In genomic region chr10:79855558-79856184, GRCm38 (mm10) we compare ENCODE assay signal across 8 mouse cellular contexts. TPM values are rescaled to one million over a fixed set of nuclear protein-coding genes. Genes with fewer than 3 reads are reported as not detected.
DNase-seq lines count a peak whose midpoint lies in the region; ATAC-seq and TF ChIP-seq lines count a peak whose summit lies in the region.

No protein-coding gene starts in this region.

- H3K9ac ChIP-seq in hindbrain, embryonic 12.5 days, result peak overlapping the region; percentile 98
- peak overlapping the region; percentile 96 for H3K9ac ChIP-seq in neural tube, embryonic 14.5 days (replicated peaks; ENCODE audit: low read depth, low read length)

- peaks cover 2% of the 10 kb centered on the region for H3K36me3 ChIP-seq in testis, adult 2 months (ENCODE audit: control insufficient read depth, insufficient read depth, low read length)
- H3K36me3 ChIP-seq in hindbrain, embryonic 12.5 days, result peaks cover 40% of the 10 kb centered on the region
- H3K36me3 ChIP-seq in neural tube, embryonic 14.5 days (ENCODE audit: control insufficient read depth, insufficient read depth, low read length), result peaks cover 31% of the 10 kb centered on the region

- H3K27ac ChIP-seq in testis, adult 2 months (ENCODE audit: control insufficient read depth, insufficient read depth, low read depth, low read length), result peak overlapping the region; percentile 30; the same call in 1 of the 2 replicates
- H3K27ac ChIP-seq in hindbrain, embryonic 12.5 days, result peak overlapping the region; percentile 100
- peak overlapping the region; percentile 99 for H3K27ac ChIP-seq in neural tube, embryonic 14.5 days (ENCODE audit: low read depth, low read length)

- peaks cover 29% of the 10 kb centered on the region for H3K4me1 ChIP-seq in testis, adult 2 months (ENCODE audit: control insufficient read depth, insufficient read depth, low read length)
- H3K4me1 ChIP-seq in hindbrain, embryonic 12.5 days, result peaks cover 63% of the 10 kb centered on the region
- peaks cover 58% of the 10 kb centered on the region for H3K4me1 ChIP-seq in neural tube, embryonic 14.5 days (ENCODE audit: control insufficient read depth, insufficient read depth, low read length)

- no peak for ATAC-seq in hindbrain, embryonic 12.5 days (ENCODE audit: low FRiP score)
- no peak for ATAC-seq in neural tube, embryonic 14.5 days (ENCODE audit: low read depth)

- no peak for TF ChIP-seq CTCF in testis, adult 2 months (IDR thresholded peaks at IDR 0.05; ENCODE audit: control insufficient read depth, insufficient read depth, insufficient replicate concordance, low read depth, low read length)

- peak overlapping the region; percentile 97 for H3K4me3 ChIP-seq in testis, adult 2 months (ENCODE audit: control insufficient read depth, low read depth, low read length)
- H3K4me3 ChIP-seq in hindbrain, embryonic 12.5 days, result peak overlapping the region; percentile 98
- H3K4me3 ChIP-seq in neural tube, embryonic 14.5 days (ENCODE audit: low read depth, low read length), result peak overlapping the region; percentile 97

- intact Hi-C loops in left cerebral cortex, postnatal 14 days (cut with DNase I), result no loop called here

- 7% methylated on average over 10 of the region's 10 CpGs for WGBS in hindbrain, embryonic 12.5 days
- 3% methylated on average over 10 of the region's 10 CpGs for WGBS in neural tube, embryonic 14.5 days

- TF ChIP-seq POLR2A in testis, adult 2 months (IDR thresholded peaks at IDR 0.05; ENCODE audit: control insufficient read depth, low read depth, low read length), result no peak

- H3K4me2 ChIP-seq in hindbrain, embryonic 12.5 days (replicated peaks), result peak overlapping the region; percentile 99
- H3K4me2 ChIP-seq in neural tube, embryonic 14.5 days (ENCODE audit: low read depth, low read length), result peak overlapping the region; percentile 99

- no peaks in the 10 kb centered on the region for H3K27me3 ChIP-seq in testis, adult 2 months (ENCODE audit: control insufficient read depth, insufficient read depth, low read length)
- no peaks in the 10 kb centered on the region for H3K27me3 ChIP-seq in hindbrain, embryonic 12.5 days
- H3K27me3 ChIP-seq in neural tube, embryonic 14.5 days (ENCODE audit: control insufficient read depth, insufficient read depth, low read length), result no peaks in the 10 kb centered on the region; the same call in 1 of the 2 replicates

- no peak for DNase-seq in testis, postnatal 14 days (ENCODE audit: low spot score)
- peak; percentile 77 for DNase-seq in cerebellum, adult 9-10 months
- DNase-seq in liver, result peak; percentile 67
- no peak for DNase-seq in left cerebral cortex, postnatal 14 days (ENCODE audit: low spot score in 2 of 2)
- no peak for DNase-seq in urinary bladder, adult 2 months (ENCODE audit: low spot score)

- H3K9me3 ChIP-seq in hindbrain, embryonic 12.5 days (replicated peaks), result no peaks in the 10 kb centered on the region
- no peaks in the 10 kb centered on the region for H3K9me3 ChIP-seq in neural tube, embryonic 14.5 days (ENCODE audit: control insufficient read depth, low read length)

RNA-seq across cellular contexts. Expression of gene Ptbp1, which starts 1.4 kb away (rescaled TPM):
- polyA plus RNA-seq in testis, adult 2 months (2012; rRNA removed), result 125 and 126 TPM in 2 replicates
- polyA plus RNA-seq in hindbrain, embryonic 12.5 days (2016; fragmentation: Nextera tagmentation; extraction: Ambion mirVana), result 201 and 211 TPM in 2 replicates
- polyA plus RNA-seq in neural tube, embryonic 14.5 days (2014; fragmentation: Nextera tagmentation; extraction: Ambion mirVana), result 36.9 and 53.5 TPM in 2 replicates
- total RNA-seq in left cerebral cortex, postnatal 14 days (2021), result 10 to 100 TPM; 52.1 to 61.1 TPM
- 140 and 166 TPM in 2 replicates for polyA plus RNA-seq in urinary bladder, adult 2 months (2012; rRNA removed)

RNA-seq across cellular contexts. Expression of gene Prtn3, which starts 18.6 kb away (rescaled TPM):
- 0.72 and 0.90 TPM in 2 replicates for polyA plus RNA-seq in testis, adult 2 months (2012; rRNA removed)
- 11.8 and 14.1 TPM in 2 replicates for polyA plus RNA-seq in hindbrain, embryonic 12.5 days (2016; fragmentation: Nextera tagmentation; extraction: Ambion mirVana)
- 11.1 and 12.4 TPM in 2 replicates for polyA plus RNA-seq in neural tube, embryonic 14.5 days (2014; fragmentation: Nextera tagmentation; extraction: Ambion mirVana)
- total RNA-seq in left cerebral cortex, postnatal 14 days (2021), result 1 to 10 TPM; 2.3 to 3.1 TPM
- 0.62 and 1.0 TPM in 2 replicates for polyA plus RNA-seq in urinary bladder, adult 2 months (2012; rRNA removed)

RNA-seq across cellular contexts. Expression of gene Plppr3, which starts 18.8 kb away (rescaled TPM):
- polyA plus RNA-seq in testis, adult 2 months (2012; rRNA removed), result 1.6 and 2.7 TPM in 2 replicates
- 289 and 290 TPM in 2 replicates for polyA plus RNA-seq in hindbrain, embryonic 12.5 days (2016; fragmentation: Nextera tagmentation; extraction: Ambion mirVana)
- 299 and 327 TPM in 2 replicates for polyA plus RNA-seq in neural tube, embryonic 14.5 days (2014; fragmentation: Nextera tagmentation; extraction: Ambion mirVana)
- total RNA-seq in left cerebral cortex, postnatal 14 days (2021), result 10 to 100 TPM; 68.3 to 71.2 TPM
- polyA plus RNA-seq in urinary bladder, adult 2 months (2012; rRNA removed), result 1.8 TPM in 2 replicates

RNA-seq across cellular contexts. Expression of gene Elane, which starts 30.4 kb away (rescaled TPM):
- 0.11 and 0.22 TPM in 2 replicates for polyA plus RNA-seq in testis, adult 2 months (2012; rRNA removed)
- polyA plus RNA-seq in hindbrain, embryonic 12.5 days (2016; fragmentation: Nextera tagmentation; extraction: Ambion mirVana), result 0.56 TPM in 1 of 2 replicates, not detected in the other
- polyA plus RNA-seq in neural tube, embryonic 14.5 days (2014; fragmentation: Nextera tagmentation; extraction: Ambion mirVana), result 0.55 TPM in 1 of 2 replicates, not detected in the other
- not detected for total RNA-seq in left cerebral cortex, postnatal 14 days (2021)
- 0.19 TPM in 1 of 2 replicates, not detected in the other for polyA plus RNA-seq in urinary bladder, adult 2 months (2012; rRNA removed)

RNA-seq across cellular contexts. Expression of gene Misp, which starts 34.9 kb away (rescaled TPM):
- 0.27 and 0.36 TPM in 2 replicates for polyA plus RNA-seq in testis, adult 2 months (2012; rRNA removed)
- 1.3 and 2.1 TPM in 2 replicates for polyA plus RNA-seq in hindbrain, embryonic 12.5 days (2016; fragmentation: Nextera tagmentation; extraction: Ambion mirVana)
- polyA plus RNA-seq in neural tube, embryonic 14.5 days (2014; fragmentation: Nextera tagmentation; extraction: Ambion mirVana), result 0.35 and 0.36 TPM in 2 replicates
- under 1 TPM; 0.59 to 0.72 TPM for total RNA-seq in left cerebral cortex, postnatal 14 days (2021)
- 0.66 and 0.92 TPM in 2 replicates for polyA plus RNA-seq in urinary bladder, adult 2 months (2012; rRNA removed)

Comparison
In these comparisons a context has a peak if more than half of its experiments do, and no peak if none do; other contexts are left out.
1. H3K27ac ChIP-seq: peak in every context shown above with its lines; median percentile 100 in hindbrain, embryonic 12.5 days; 99 in neural tube, embryonic 14.5 days; 30 in testis, adult 2 months.
2. DNase-seq: peak in cerebellum, adult 9-10 months (single experiment) and liver (single experiment); none in testis, postnatal 14 days (single experiment), left cerebral cortex, postnatal 14 days (0 of 2) and urinary bladder, adult 2 months (single experiment).
3. RNA of gene Plppr3, which starts 18.8 kb away (polyA plus RNA-seq): 299 to 327 TPM in neural tube, embryonic 14.5 days and 289 to 290 TPM in hindbrain, embryonic 12.5 days; 1.6 to 2.7 TPM in testis, adult 2 months and 1.8 TPM in urinary bladder, adult 2 months; every median in the first group is over 10 times any median in the second.
4. Peak in every context shown above with its lines, with median percentiles within 50 percentile points of each other: H3K4me3 ChIP-seq.